In the genomic region with DNA sequence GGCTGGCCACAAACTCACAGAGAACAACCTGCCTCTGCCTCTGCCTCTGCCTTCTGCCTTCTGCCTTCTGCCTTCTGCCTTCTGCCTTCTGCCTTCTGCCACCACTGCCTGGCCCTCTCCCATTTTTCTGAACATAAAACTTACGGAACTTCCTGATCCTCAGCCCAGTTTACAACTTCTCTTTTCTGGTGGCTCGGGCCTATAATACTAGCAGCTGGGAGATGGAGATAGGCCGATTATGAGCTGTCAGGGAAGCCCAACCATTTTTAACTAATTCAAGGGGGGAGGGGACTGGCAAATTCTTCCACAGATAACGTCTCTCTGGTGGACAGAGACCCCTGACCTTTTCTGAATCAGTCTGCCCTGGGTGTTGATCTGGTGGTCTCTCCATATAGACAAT, we compare ENCODE assay signal across 19 mouse cellular contexts. TPM values are rescaled to one million over a fixed set of nuclear protein-coding genes. Genes with fewer than 3 reads are reported as not detected.
DNase-seq lines count a peak whose midpoint lies in the region; ATAC-seq and TF ChIP-seq lines count a peak whose summit lies in the region.
"Had no signal": no experiment of that assay in that cellular context is flagged by ENCODE, and none has a peak within 500 bp of the region (broad histone marks: within the 10 kb centered on the region; RNA-seq: fewer than 3 reads in every experiment).

No protein-coding gene starts in this region.

- H3K27me3 ChIP-seq in heart, embryonic 10.5 days (ENCODE audit: insufficient read depth, poor library complexity, severe bottlenecking) = no peaks in the 10 kb centered on the region
- H3K27me3 ChIP-seq in lung, embryonic 14.5 days (ENCODE audit: insufficient read depth, low read length) = no peaks in the 10 kb centered on the region
- H3K27me3 ChIP-seq: heart, embryonic 12.5 days; hindbrain, embryonic 15.5 days; lung, embryonic 15.5 days had no signal

- TF ChIP-seq CTCF in lung, embryonic 14.5 days (IDR thresholded peaks at IDR 0.05; ENCODE audit: low read depth) = no peak

- peak overlapping the region; percentile 36; the same call in 1 of the 2 replicates for H3K27ac ChIP-seq in heart, embryonic 10.5 days
- no peak overlapping the region for H3K27ac ChIP-seq in lung, embryonic 14.5 days (ENCODE audit: low read depth)
- H3K27ac ChIP-seq: hindbrain, embryonic 15.5 days; lung, embryonic 15.5 days had no signal

- WGBS in heart, embryonic 10.5 days = 17% methylated on average over 4 of the region's 4 CpGs
- WGBS in lung, embryonic 14.5 days = 15% methylated on average over 4 of the region's 4 CpGs

- no peak overlapping the region for H3K9ac ChIP-seq in lung, embryonic 14.5 days
- H3K9ac ChIP-seq: heart, embryonic 12.5 days; hindbrain, embryonic 15.5 days; lung, embryonic 15.5 days had no signal

- intact Hi-C loops in heart, postnatal 14 days (cut with DNase I) = loop anchor here (5.0 kb wide), 1 partner anchor 62 kb away; no protein-coding TSS in a partner anchor

- no peaks in the 10 kb centered on the region for H3K36me3 ChIP-seq in heart, embryonic 10.5 days
- H3K36me3 ChIP-seq in lung, embryonic 14.5 days (ENCODE audit: insufficient read depth) = no peaks in the 10 kb centered on the region
- H3K36me3 ChIP-seq: heart, embryonic 12.5 days; hindbrain, embryonic 15.5 days; lung, embryonic 15.5 days had no signal

- peaks cover 55% of the 10 kb centered on the region for H3K4me1 ChIP-seq in heart, embryonic 10.5 days
- H3K4me1 ChIP-seq in lung, embryonic 14.5 days (ENCODE audit: insufficient read depth) = no peaks in the 10 kb centered on the region
- H3K4me1 ChIP-seq: hindbrain, embryonic 15.5 days had no signal

- no peak overlapping the region for H3K4me2 ChIP-seq in lung, embryonic 14.5 days
- H3K4me2 ChIP-seq: heart, embryonic 12.5 days; hindbrain, embryonic 15.5 days; lung, embryonic 15.5 days; midbrain, embryonic 11.5 days had no signal

- H3K9me3 ChIP-seq in heart, embryonic 10.5 days = no peaks in the 10 kb centered on the region
- no peaks in the 10 kb centered on the region for H3K9me3 ChIP-seq in lung, embryonic 14.5 days (ENCODE audit: low read depth, low read length)
- H3K9me3 ChIP-seq: heart, embryonic 12.5 days; hindbrain, embryonic 15.5 days; lung, embryonic 15.5 days had no signal

- no peak overlapping the region for H3K4me3 ChIP-seq in heart, embryonic 10.5 days
- H3K4me3 ChIP-seq in lung, embryonic 14.5 days (ENCODE audit: low read depth, low read length) = no peak overlapping the region
- H3K4me3 ChIP-seq: heart, embryonic 12.5 days; hindbrain, embryonic 15.5 days; lung, embryonic 15.5 days had no signal

- ATAC-seq in lung, embryonic 14.5 days (ENCODE audit: insufficient read depth) = no peak
- ATAC-seq in common myeloid progenitor, adult 5-6 weeks (replicated peaks; ENCODE audit: low read depth, poor library complexity, severe bottlenecking) = peak; percentile 50
- peak; percentile 46 for ATAC-seq in megakaryocyte progenitor cell, adult 5-6 weeks (replicated peaks; ENCODE audit: poor library complexity)
- ATAC-seq: forebrain, embryonic 14.5 days had no signal

- no peak for DNase-seq in heart, embryonic 10.5 days (ENCODE audit: low spot score)
- DNase-seq in heart, postnatal 14 days = no peak
- peak; percentile 43 for DNase-seq in lung, embryonic 14.5 days
- no peak for DNase-seq in lung, postnatal 10 days
- no peak for DNase-seq in cerebellum, postnatal 25 days
- no peak for DNase-seq in thymus, adult 18-20 months
- DNase-seq: adrenal gland, adult 8-10 months; cerebellum, adult 2 months; kidney, adult 9 months; layer of hippocampus, adult 9-11 months; liver had no signal

RNA-seq across cellular contexts. Expression of a gene that starts 22.3 kb away (rescaled TPM):
- polyA plus RNA-seq in heart, embryonic 10.5 days (2016; fragmentation: Nextera tagmentation; extraction: Ambion mirVana) = 14.2 and 17.3 TPM in 2 replicates
- 10 to 100 TPM; 28.9 to 31.3 TPM for total RNA-seq in heart, postnatal 14 days (2021)
- polyA plus RNA-seq in lung, embryonic 14.5 days (2014; fragmentation: Nextera tagmentation; extraction: Ambion mirVana) = 23.6 and 23.8 TPM in 2 replicates
- 43.4 and 85.4 TPM in 2 replicates for total RNA-seq in common myeloid progenitor, adult 5-6 weeks (2017)
- total RNA-seq in megakaryocyte progenitor cell, adult 5-6 weeks (2015) = 48.3 and 62.8 TPM in 2 replicates
- total RNA-seq in megakaryocyte progenitor cell, adult 5-6 weeks (2017) = 27.1 and 50.4 TPM in 2 replicates

RNA-seq across cellular contexts. Expression of a gene that starts 57.7 kb away (rescaled TPM):
- polyA plus RNA-seq in heart, embryonic 10.5 days (2016; fragmentation: Nextera tagmentation; extraction: Ambion mirVana) = 1.0 and 1.1 TPM in 2 replicates
- 10 to 100 TPM; 20.6 to 22.1 TPM for total RNA-seq in heart, postnatal 14 days (2021)
- polyA plus RNA-seq in lung, embryonic 14.5 days (2014; fragmentation: Nextera tagmentation; extraction: Ambion mirVana) = 3.4 and 3.5 TPM in 2 replicates
- total RNA-seq in common myeloid progenitor, adult 5-6 weeks (2017) = 7.8 and 8.8 TPM in 2 replicates
- total RNA-seq in megakaryocyte progenitor cell, adult 5-6 weeks (2015) = 5.5 and 5.7 TPM in 2 replicates
- total RNA-seq in megakaryocyte progenitor cell, adult 5-6 weeks (2017) = 6.8 and 6.9 TPM in 2 replicates
- polyA plus RNA-seq: midbrain, embryonic 11.5 days; neural tube, embryonic 14.5 days had no signal
